Mouse (Mus musculus): ENCODE measurements around the gene Ssx9. TPM values are rescaled to one million over a fixed set of nuclear protein-coding genes. Genes with fewer than 3 reads are reported as not detected.
"Not testable (repeated sequence)": the region's sequence is repeated elsewhere in the genome, so short reads cannot be mapped to it uniquely, and the experiment has no call there.

Ssx9 gene
- not detected in 2 replicates for polyA plus RNA-seq (2015; fragmentation: Nextera tagmentation; extraction: Ambion mirVana)

- not testable (repeated sequence) for H3K9me3 ChIP-seq; H3K4me2 ChIP-seq (replicated peaks); H3K27me3 ChIP-seq; H3K4me1 ChIP-seq; H3K36me3 ChIP-seq; H3K27ac ChIP-seq; H3K4me3 ChIP-seq; H3K9ac ChIP-seq; ATAC-seq (ENCODE audit: low FRiP score, low read depth)
- 68% methylated on average over 2 of the region's 2 CpGs for WGBS
These were observed at the start of gene Ssx9 for GRCm38 (mm10) chrX:8748132-8748531. Gene Ssx9, plus strand, starts transcription at chrX:8748432.

GRCm38 (mm10) chrX:8732907-8733306, 15.3 kb upstream of the Ssx9 start:
- 43% methylated on average over 5 of the region's 5 CpGs for WGBS
- H3K4me1 ChIP-seq, result no peaks in the 10 kb centered on the region
- no peak overlapping the region for H3K4me3 ChIP-seq

GRCm38 (mm10) chrX:8803391-8803790, 55.2 kb downstream of the Ssx9 start, which contains the start of gene Ssxb5:
Gene Ssxb5, plus strand, starts transcription at chrX:8803691.
- H3K27ac ChIP-seq; H3K9ac ChIP-seq; H3K36me3 ChIP-seq; H3K4me2 ChIP-seq (replicated peaks); H3K27me3 ChIP-seq; ATAC-seq (ENCODE audit: low FRiP score, low read depth); H3K4me3 ChIP-seq; H3K4me1 ChIP-seq; H3K9me3 ChIP-seq: not testable (repeated sequence)
- WGBS, result 83% methylated on average over 4 of the region's 4 CpGs

More at GRCm38 (mm10) chrX:8732907-8733306, 15.3 kb upstream of the Ssx9 start:
- no peak for ATAC-seq (ENCODE audit: low FRiP score, low read depth)
- Histone ChIP-seq H3K4me2 (replicated peaks) (no peak overlapping the region), H3K27me3 (no peaks in the 10 kb centered on the region), H3K27ac (no peak overlapping the region), H3K9me3 (peaks cover 12% of the 10 kb centered on the region; the same call in 1 of the 2 replicates), H3K36me3 (no peaks in the 10 kb centered on the region), H3K9ac (no peak overlapping the region)

Other genes starting within 250 kb of the Ssx9 start
- not detected in 2 replicates for gene Gm14459, start 223.5 kb upstream of the Ssx9 start, polyA plus RNA-seq (2015; fragmentation: Nextera tagmentation; extraction: Ambion mirVana)
- gene Ssxb6, start 200.2 kb upstream of the Ssx9 start, polyA plus RNA-seq (2015; fragmentation: Nextera tagmentation; extraction: Ambion mirVana), result not detected in 2 replicates
- not detected in 2 replicates for gene Ssxb3, start 156.6 kb upstream of the Ssx9 start, polyA plus RNA-seq (2015; fragmentation: Nextera tagmentation; extraction: Ambion mirVana)
- gene Ssxb8, start 57.6 kb upstream of the Ssx9 start, polyA plus RNA-seq (2015; fragmentation: Nextera tagmentation; extraction: Ambion mirVana), result not detected in 2 replicates
- gene Ssxb5, start 55.3 kb downstream of the Ssx9 start, polyA plus RNA-seq (2015; fragmentation: Nextera tagmentation; extraction: Ambion mirVana), result not detected in 2 replicates
- not detected in 2 replicates for gene Gm6592, start 95.6 kb downstream of the Ssx9 start, polyA plus RNA-seq (2015; fragmentation: Nextera tagmentation; extraction: Ambion mirVana)
- not detected in 2 replicates for gene Gm5751, start 125.8 kb downstream of the Ssx9 start, polyA plus RNA-seq (2015; fragmentation: Nextera tagmentation; extraction: Ambion mirVana)
- 5.2 and 5.6 TPM in 2 replicates for gene B630019K06Rik, start 143.9 kb downstream of the Ssx9 start, polyA plus RNA-seq (2015; fragmentation: Nextera tagmentation; extraction: Ambion mirVana)
- gene Fthl17b, start 214.5 kb downstream of the Ssx9 start, polyA plus RNA-seq (2015; fragmentation: Nextera tagmentation; extraction: Ambion mirVana), result not detected in 2 replicates
- gene Fthl17c, start 228.1 kb downstream of the Ssx9 start, polyA plus RNA-seq (2015; fragmentation: Nextera tagmentation; extraction: Ambion mirVana), result not detected in 2 replicates
- gene Fthl17d, start 238.3 kb downstream of the Ssx9 start, polyA plus RNA-seq (2015; fragmentation: Nextera tagmentation; extraction: Ambion mirVana), result not detected in 2 replicates

Data from limb, embryonic 13.5 days (tissue).